ENCODE assay signal across 8 mouse cellular contexts in the genomic region with DNA sequence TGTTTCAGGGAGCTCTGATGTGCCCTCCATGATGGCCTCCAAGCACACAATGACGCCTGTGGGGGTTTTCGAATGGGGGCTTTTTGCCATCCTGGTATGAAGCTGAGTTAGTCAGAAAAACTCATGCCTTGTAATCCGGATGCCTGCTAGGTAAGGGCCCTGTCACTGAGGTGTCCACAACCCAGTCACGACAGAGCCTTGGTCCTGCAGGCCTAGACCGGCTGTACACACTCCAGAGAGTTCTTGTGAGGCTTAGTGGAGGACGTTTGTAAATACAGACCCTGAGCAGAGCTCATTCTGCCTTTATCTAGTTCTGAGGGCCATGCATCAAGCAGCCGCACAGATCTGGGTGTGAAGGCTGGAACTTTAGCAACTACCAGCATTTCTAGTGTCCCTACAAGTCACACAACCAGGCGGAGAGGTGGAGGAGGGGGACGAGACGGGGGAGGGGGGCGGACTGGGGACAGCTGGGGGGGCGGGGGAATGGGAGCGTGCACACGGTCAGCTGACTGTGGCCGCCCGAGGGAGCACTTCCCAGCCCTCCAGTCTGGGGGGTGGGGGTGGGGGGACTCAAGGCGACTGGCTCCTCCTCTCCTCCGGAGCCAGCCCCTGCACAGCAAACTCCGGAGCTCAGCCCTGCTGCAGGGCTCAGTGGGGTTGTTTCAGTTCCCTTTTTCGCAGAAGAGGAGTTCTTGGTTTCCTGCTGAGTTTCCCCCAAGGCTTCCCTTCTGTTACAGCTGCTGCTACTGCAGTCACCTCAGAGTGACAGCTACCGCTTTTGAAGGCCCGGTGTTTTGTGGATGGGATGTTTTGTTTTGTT. TPM values are rescaled to one million over a fixed set of nuclear protein-coding genes. Genes with fewer than 3 reads are reported as not detected.
DNase-seq lines count a peak whose midpoint lies in the region; ATAC-seq and TF ChIP-seq lines count a peak whose summit lies in the region.

No protein-coding gene starts in this region.

- H3K9ac ChIP-seq in liver, embryonic 14.5 days (replicated peaks), result peak overlapping the region; percentile 19
- H3K9ac ChIP-seq in stomach, embryonic 15.5 days, result no peak overlapping the region

- H3K4me3 ChIP-seq in liver, embryonic 14.5 days (ENCODE audit: insufficient read depth in 1 of 2, low read depth in 2 of 2, low read length in 2 of 2), result peak overlapping the region; percentile 29 to 40; a peak in 3 of 4 replicates
- peak overlapping the region; percentile 22; the same call in 1 of the 2 replicates for H3K4me3 ChIP-seq in stomach, embryonic 15.5 days (replicated peaks)

- H3K4me2 ChIP-seq in liver, embryonic 14.5 days (ENCODE audit: low read depth), result peak overlapping the region; percentile 61
- H3K4me2 ChIP-seq in stomach, embryonic 15.5 days, result peak overlapping the region; percentile 48

- H3K27ac ChIP-seq in liver, embryonic 14.5 days, result no peak overlapping the region; the same call in 1 of the 2 replicates
- H3K27ac ChIP-seq in stomach, embryonic 15.5 days, result peak overlapping the region; percentile 84

- peaks cover 0 to 7% of the 10 kb centered on the region in 2 experiments; a peak in 2 of 4 replicates for H3K4me1 ChIP-seq in liver, embryonic 14.5 days (replicated peaks; ENCODE audit: control insufficient read depth in 2 of 2, insufficient read depth in 2 of 2, low read length in 1 of 2)
- H3K4me1 ChIP-seq in stomach, embryonic 15.5 days, result 0 out of 2 replicates have a peak, but pooled peaks cover 9% of the 10 kb centered on the region

- TF ChIP-seq EP300 in liver, embryonic 14.5 days (IDR thresholded peaks at IDR 0.05; ENCODE audit: low read depth), result no peak

- H3K36me3 ChIP-seq in liver, embryonic 14.5 days (replicated peaks; ENCODE audit: control insufficient read depth, insufficient read depth, low read depth), result no peaks in the 10 kb centered on the region
- no peaks in the 10 kb centered on the region for H3K36me3 ChIP-seq in stomach, embryonic 15.5 days

- TF ChIP-seq CTCF in liver, embryonic 14.5 days (IDR thresholded peaks at IDR 0.05; ENCODE audit: low read depth), result 0 out of 2 replicates have a peak, but pooled peaks have one; percentile 4

- no peaks in the 10 kb centered on the region for H3K27me3 ChIP-seq in liver, embryonic 14.5 days (ENCODE audit: control insufficient read depth, insufficient read depth, low read length)
- H3K27me3 ChIP-seq in stomach, embryonic 15.5 days (replicated peaks), result no peaks in the 10 kb centered on the region

- peak; percentile 64 for ATAC-seq in frontal cortex, adult (ENCODE audit: low TSS enrichment)
- peak; percentile 82 for ATAC-seq in liver, embryonic 14.5 days (ENCODE audit: insufficient read depth)
- peak; percentile 94 for ATAC-seq in stomach, embryonic 15.5 days (ENCODE audit: insufficient read depth, low FRiP score, low read depth)

- no peaks in the 10 kb centered on the region for H3K9me3 ChIP-seq in liver, embryonic 14.5 days (ENCODE audit: control insufficient read depth, low read length)
- H3K9me3 ChIP-seq in stomach, embryonic 15.5 days, result no peaks in the 10 kb centered on the region

- 6% methylated on average over 22 of the region's 22 CpGs for WGBS in liver, embryonic 14.5 days (ENCODE audit: insufficient replicate concordance)
- 12% methylated on average over 15 of the region's 22 CpGs for WGBS in stomach, embryonic 15.5 days

- no peak for DNase-seq in frontal cortex, postnatal 25 days (ENCODE audit: low spot score in 2 of 2)
- peak; percentile 82 for DNase-seq in embryo, embryonic 9.5 days (ENCODE audit: extremely low spot score)
- peak; percentile 77 to 83 for DNase-seq in heart, adult 9 months (ENCODE audit: low spot score in 2 of 2)
- peak; percentile 37 to 48 for DNase-seq in kidney, adult 8-10 months
- peak; percentile 34 to 45 (median 39) for DNase-seq in liver, embryonic 14.5 days (ENCODE audit: low read depth in 3 of 3, low spot score in 3 of 3)
- DNase-seq in natural killer cell, adult 2 months (ENCODE audit: low spot score in 2 of 2), result peak; percentile 42 to 79

RNA-seq across cellular contexts. Expression of a gene that starts 19.0 kb away (rescaled TPM):
- polyA plus RNA-seq in liver, embryonic 14.5 days (2012; rRNA removed), result 0.14 TPM in 1 of 2 replicates, not detected in the other
- 0.33 TPM in 1 of 2 replicates, not detected in the other for polyA plus RNA-seq in liver, embryonic 14.5 days (2014; fragmentation: Nextera tagmentation; extraction: Ambion mirVana)
- 0.22 TPM in 1 of 2 replicates, not detected in the other for polyA plus RNA-seq in stomach, embryonic 15.5 days (2015; fragmentation: Nextera tagmentation; extraction: Ambion mirVana)

Comparison
In these comparisons a context has a peak if more than half of its experiments do, and no peak if none do; other contexts are left out.
1. DNase-seq: peak in embryo, embryonic 9.5 days (single experiment), heart, adult 9 months (2 of 2), kidney, adult 8-10 months (2 of 2), liver, embryonic 14.5 days (3 of 3) and natural killer cell, adult 2 months (2 of 2); none in frontal cortex, postnatal 25 days (0 of 2).
2. Peak in every context shown above with its lines, with median percentiles within 50 percentile points of each other: ATAC-seq.